Mouse (Mus musculus) layer of hippocampus, postnatal 25 days (tissue): ENCODE measurements around the gene C1galt1. TPM values are rescaled to one million over a fixed set of nuclear protein-coding genes. Genes with fewer than 3 reads are reported as not detected.

Experiments used
- DNase-seq, 2 experiments: peaks; one replicate each; pipeline ENCODE4 v3.0.0; 2022; ENCODE audit warnings: mixed read lengths in 2 of 2, low spot score in 1 of 2; ENCODE audit errors: extremely low spot score in 1 of 2
- total RNA-seq, 2 experiments: library from RNA; stranded (reverse); gene quantifications; 2 replicates each; pipeline ENCODE4 v1.2.3; 2021

The C1galt1 gene
- total RNA-seq, 2 experiments from 2014 or later, result 10.4 TPM

GRCm38 (mm10) chr6:7857356-7858247 is 13.0 kb downstream of the C1galt1 start:
- DNase-seq, result no peak

- no peak for DNase-seq
Observed at GRCm38 (mm10) chr6:7858586-7858985, 13.9 kb downstream of the C1galt1 start.

- no peak for DNase-seq
Observed at GRCm38 (mm10) chr6:7859161-7859560, 14.5 kb downstream of the C1galt1 start.

- no peak for DNase-seq
Observed at GRCm38 (mm10) chr6:7861033-7861432, 16.4 kb downstream of the C1galt1 start.

GRCm38 (mm10) chr6:7863354-7863753 is 18.7 kb downstream of the C1galt1 start:
- no peak for DNase-seq

- DNase-seq, result no peak
Observed at GRCm38 (mm10) chr6:7876836-7877235, 32.2 kb downstream of the C1galt1 start.

- no peak for DNase-seq
Observed at GRCm38 (mm10) chr6:7881595-7882128, 37.0 kb downstream of the C1galt1 start.

GRCm38 (mm10) chr6:7882520-7882919 is 37.9 kb downstream of the C1galt1 start:
- no peak for DNase-seq

GRCm38 (mm10) chr6:7885994-7886684 is 41.5 kb downstream of the C1galt1 start:
- DNase-seq, result no peak

- no peak for DNase-seq
Observed at GRCm38 (mm10) chr6:7886685-7887004, 42.0 kb downstream of the C1galt1 start.

GRCm38 (mm10) chr6:7896339-7896738 is 51.7 kb downstream of the C1galt1 start:
- DNase-seq, result no peak

- no peak for DNase-seq
Observed at GRCm38 (mm10) chr6:7912015-7912414, 67.4 kb downstream of the C1galt1 start.

Other genes with a start within 250 kb of the C1galt1 start
- 100 to 1,000 TPM in 1 of 2 experiments, 10 to 100 TPM in 1; 96.0 to 105 TPM for gene Asns, start 151.6 kb upstream of the C1galt1 start, total RNA-seq